Mouse (Mus musculus): ENCODE measurements around the gene Nt5dc2.

The Nt5dc2 gene

DNA sequence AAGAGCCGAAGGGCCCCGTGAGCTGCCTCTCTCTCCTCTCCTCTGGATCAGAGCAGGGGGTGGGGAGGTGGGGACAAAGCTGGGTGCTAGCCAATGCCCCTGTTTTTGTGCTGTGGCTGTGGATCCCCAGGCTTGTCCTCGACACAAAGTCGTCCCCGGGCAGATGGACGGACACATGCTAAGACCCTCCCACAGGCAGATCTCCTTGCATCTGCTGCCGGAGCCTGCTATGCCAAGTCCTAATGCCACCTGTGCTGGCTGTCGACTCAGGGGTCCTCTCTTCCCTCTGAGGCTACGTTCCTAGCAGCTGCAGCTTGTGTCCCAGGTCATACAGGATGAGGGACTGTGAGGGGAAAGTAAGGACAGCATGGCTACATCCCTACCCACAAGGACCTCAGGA is 36.0 kb downstream of the Nt5dc2 start:
- in situ Hi-C loops (cut with MboI; ENCODE audit: low sequenced_read_pairs), result no loop called here

GRCm38 (mm10) chr14:31168425-31168824 is 37.6 kb downstream of the Nt5dc2 start, which contains the start of gene Stab1:
TSS of gene Stab1 (minus strand) at chr14:31168641.
- in situ Hi-C loops (cut with MboI; ENCODE audit: low sequenced_read_pairs), result no loop called here

DNA sequence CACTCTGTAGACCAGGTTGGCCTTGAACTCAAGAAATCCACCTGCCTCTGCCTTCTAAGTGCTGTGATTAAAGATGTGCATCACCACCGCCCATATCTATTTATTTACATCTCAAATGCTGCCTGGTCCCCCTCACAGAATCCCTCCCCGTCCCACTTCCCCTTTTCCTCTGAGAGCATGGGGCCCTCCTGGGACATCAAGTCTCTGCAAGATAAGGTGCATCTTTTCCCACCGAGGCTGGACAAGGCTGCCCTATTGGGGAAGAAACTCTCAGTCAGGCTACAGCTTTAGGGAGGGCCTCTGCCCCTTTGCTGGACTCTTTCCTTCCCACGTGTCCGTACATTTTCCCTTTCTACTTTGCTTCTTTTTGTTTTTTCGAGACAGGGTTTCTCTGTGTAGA is 38.7 kb downstream of the Nt5dc2 start:
- in situ Hi-C loops (cut with MboI; ENCODE audit: low sequenced_read_pairs), result no loop called here

GRCm38 (mm10) chr14:31170963-31171362 is 40.1 kb downstream of the Nt5dc2 start:
- in situ Hi-C loops (cut with MboI; ENCODE audit: low sequenced_read_pairs), result no loop called here

GRCm38 (mm10) chr14:31171386-31171785 is 40.5 kb downstream of the Nt5dc2 start:
- in situ Hi-C loops (cut with MboI; ENCODE audit: low sequenced_read_pairs), result no loop called here

GRCm38 (mm10) chr14:31171821-31172220 is 41.0 kb downstream of the Nt5dc2 start:
- in situ Hi-C loops (cut with MboI; ENCODE audit: low sequenced_read_pairs), result no loop called here

GRCm38 (mm10) chr14:31172781-31173455 is 42.1 kb downstream of the Nt5dc2 start:
- in situ Hi-C loops (cut with MboI; ENCODE audit: low sequenced_read_pairs), result no loop called here

DNA sequence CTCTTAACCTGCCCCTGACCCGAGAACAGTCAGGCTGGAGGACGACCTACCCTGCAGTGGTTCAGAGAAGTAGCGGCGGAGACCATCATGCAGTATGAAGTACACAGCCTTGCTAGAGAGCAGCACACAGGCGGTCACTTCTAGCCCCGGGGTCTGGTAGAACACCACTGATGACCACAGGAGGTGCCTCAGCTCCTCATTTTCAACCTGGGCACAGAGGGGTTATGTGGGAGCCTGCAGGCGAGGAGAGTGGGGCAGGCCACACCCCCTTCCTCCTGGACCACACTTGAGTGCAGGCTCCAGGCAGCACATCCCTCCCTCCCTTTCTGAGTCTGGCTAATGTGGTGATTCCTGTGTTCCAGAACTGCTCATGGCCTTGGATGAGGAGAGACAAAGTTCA is 42.7 kb downstream of the Nt5dc2 start:
- in situ Hi-C loops (cut with MboI; ENCODE audit: low sequenced_read_pairs), result no loop called here

- in situ Hi-C loops (cut with MboI; ENCODE audit: low sequenced_read_pairs), result no loop called here
These were observed 46.4 kb downstream of the Nt5dc2 start for GRCm38 (mm10) chr14:31177287-31177686.

- in situ Hi-C loops (cut with MboI; ENCODE audit: low sequenced_read_pairs), result no loop called here
These were observed 46.9 kb downstream of the Nt5dc2 start for GRCm38 (mm10) chr14:31177715-31178114.

DNA sequence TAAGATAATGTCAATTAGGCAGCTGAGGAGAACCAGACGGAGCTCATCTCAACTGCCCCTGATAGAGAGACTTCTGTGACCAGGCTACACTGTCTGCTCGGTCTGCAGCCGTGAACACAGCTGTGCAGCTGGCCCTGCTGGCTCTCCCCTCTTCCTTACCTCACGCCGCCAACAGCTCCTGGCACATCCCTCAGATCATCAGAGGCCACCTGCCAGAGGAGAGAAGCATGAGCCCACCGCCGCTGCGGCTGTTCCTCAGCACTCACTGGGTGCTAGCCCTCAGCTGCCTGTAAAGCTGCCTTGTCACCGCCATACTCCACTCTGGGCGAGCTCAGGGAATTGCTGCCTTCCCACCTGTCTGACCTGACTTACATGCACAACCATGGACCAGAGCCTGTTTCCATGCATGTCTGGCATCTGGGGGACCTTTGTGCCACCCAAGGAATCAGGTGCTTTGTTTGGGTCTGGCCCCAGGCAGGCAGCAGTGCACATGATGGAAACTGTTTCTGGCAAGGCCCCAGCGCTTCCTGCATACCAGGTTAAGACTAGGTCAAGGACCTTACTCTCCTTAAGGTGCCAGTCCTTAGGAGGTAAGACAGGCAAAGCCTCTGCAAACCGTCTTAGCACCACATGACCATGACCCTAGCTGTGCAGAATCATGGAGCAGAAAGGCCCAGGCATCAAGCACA is 49.0 kb downstream of the Nt5dc2 start:
- in situ Hi-C loops (cut with MboI; ENCODE audit: low sequenced_read_pairs), result no loop called here

DNA sequence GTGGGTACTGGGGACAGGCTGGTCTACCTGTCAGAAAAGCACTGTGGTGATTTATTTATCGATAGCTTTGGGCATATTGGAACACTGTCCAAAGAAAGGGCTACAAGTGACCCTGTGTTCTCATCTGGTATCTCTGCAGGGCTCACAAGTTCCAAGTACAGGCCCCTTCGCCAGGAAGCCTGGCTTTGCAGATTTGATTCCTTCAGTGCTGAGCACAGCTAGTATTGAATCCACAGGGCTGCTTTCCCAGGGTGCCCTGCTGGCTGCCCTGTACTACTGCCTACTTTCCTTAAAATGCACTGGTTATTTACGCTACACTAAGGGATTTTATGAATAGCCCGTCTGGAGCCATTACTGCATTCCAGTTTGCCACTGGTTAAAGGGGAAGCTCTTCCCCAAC is 50.7 kb downstream of the Nt5dc2 start:
- in situ Hi-C loops (cut with MboI; ENCODE audit: low sequenced_read_pairs), result no loop called here

DNA sequence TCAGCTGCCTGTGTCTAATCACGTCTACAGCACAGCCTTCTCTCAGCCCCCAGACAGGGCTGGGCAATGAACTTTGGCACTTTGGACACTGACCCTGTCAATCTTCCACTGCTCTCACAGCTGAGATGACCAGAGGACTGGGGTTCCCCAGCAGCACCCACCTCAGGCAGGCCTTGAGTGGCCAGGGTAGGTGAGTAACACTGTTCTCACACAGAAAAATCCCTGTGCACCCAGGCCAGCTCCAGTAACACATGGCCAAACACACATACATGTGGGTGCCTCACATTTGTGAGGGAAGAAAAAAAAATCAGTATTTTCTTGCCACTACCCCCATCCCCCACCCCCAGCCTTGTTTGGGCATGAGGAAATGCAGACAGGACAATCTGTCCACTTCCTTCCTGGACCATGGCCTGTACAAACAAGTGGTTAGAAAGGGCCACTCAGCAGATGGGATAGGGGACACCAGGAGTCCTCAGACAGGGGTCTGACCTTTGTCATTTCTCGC is 52.0 kb downstream of the Nt5dc2 start:
- in situ Hi-C loops (cut with MboI; ENCODE audit: low sequenced_read_pairs), result no loop called here

DNA sequence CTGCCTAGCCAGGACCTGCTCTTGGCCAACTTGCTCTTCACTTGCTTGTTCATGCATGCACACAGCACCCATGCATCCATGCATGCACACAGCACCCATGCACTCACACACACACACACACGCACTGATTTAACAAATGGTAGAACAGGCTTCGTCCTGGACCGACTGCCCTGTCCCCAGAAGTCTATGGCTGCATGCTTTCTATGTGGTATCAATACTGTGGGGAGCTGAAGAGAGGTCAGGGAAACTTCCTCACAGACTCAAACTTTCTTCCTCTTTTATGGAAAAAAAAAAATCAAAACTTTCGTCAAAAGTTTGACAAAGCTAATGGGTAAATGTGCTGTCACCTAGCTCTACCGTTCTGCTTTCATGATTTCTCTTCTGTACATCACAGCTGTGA is 52.7 kb downstream of the Nt5dc2 start:
- in situ Hi-C loops (cut with MboI; ENCODE audit: low sequenced_read_pairs), result no loop called here

DNA sequence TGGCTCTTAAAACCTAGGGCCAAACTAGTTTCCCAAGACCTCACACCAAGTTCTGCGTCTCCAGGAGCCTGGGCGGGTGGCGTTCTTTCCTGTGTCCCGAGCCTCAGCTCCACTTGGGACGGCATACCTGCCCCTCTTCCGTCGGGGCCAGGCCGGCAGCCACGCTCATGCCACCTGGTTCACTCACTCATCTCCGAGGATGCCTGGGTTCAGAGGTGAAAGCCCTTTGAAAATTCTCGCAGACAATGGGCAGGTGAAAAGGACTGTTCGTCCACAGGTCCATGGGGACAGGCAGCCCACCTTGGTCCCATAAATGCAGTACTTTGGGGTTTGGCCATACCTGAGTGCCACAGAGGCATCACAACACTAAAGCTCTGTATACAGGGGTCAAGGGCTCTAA is 53.3 kb downstream of the Nt5dc2 start:
- in situ Hi-C loops (cut with MboI; ENCODE audit: low sequenced_read_pairs), result no loop called here

DNA sequence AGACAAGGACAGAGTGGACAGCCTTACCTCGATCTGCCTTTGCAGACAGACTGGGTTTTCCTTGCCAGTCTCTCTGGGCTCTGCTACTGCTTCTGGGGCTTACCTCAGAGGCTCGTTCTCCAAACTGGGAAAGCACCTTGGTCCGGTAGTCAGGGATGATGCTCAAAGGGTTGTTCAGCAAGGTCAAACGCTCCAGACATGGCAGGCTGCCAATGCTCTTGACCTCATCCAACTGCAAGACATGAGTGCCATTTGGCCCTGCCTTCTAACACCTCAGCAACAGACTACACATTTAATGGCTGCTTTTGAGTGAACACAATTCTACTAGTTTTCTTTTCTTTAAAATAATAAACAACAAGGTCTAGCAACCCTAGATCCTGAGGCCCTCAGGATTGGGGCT is 55.8 kb downstream of the Nt5dc2 start:
- in situ Hi-C loops (cut with MboI; ENCODE audit: low sequenced_read_pairs), result no loop called here

All from CH12F3 (cell line).